Mouse (Mus musculus) heart, adult 2 months (tissue): ENCODE measurements around the gene Mapk3.

Experiments used
- CTCF ChIP-seq: fragments of 200-600 bp; IDR thresholded peaks from 2 replicates; pipeline ENCODE4 v1.8.1; 2022; ENCODE audit warnings: antibody characterized with exemption, mild to moderate bottlenecking, moderate library complexity
- EP300 ChIP-seq: fragments of 200-500 bp; IDR thresholded peaks from 2 replicates; pipeline ENCODE4 v1.6.1; 2011; ENCODE audit warnings: low read depth, low read length, control low read depth; ENCODE audit not compliant: insufficient read depth

DNA sequence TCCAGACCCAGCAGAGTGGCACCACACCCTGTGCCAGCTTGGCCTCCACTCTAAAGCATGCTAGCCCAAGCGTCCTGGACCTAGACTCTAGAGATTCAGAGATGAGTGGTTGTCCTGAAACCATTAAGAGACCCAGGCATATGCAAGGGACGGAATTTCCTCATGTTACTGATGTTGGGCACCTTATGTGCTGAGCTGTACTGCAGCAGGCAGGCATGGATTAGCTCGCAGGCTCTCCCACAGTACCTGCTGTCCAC is 16.5 kb downstream of the Mapk3 start:
- TF ChIP-seq CTCF (no peak), EP300 (no peak)
